Mouse (Mus musculus) lung, embryonic 16.5 days (tissue): ENCODE data around the gene Rcl1. TPM values are rescaled to one million over a fixed set of nuclear protein-coding genes. Genes with fewer than 3 reads are reported as not detected.

ENCODE experiments used
- ATAC-seq: fragments of 200-750 bp; cut with Nextera tagmentation; 2 replicates; pipeline ENCODE4 v1.8.0; 2017; ENCODE audit warnings: low read depth, mild to moderate bottlenecking, moderate library complexity
- H3K27ac ChIP-seq: fragments of 300-500 bp; sonication (generic); 2 replicates; pipeline ENCODE4 v1.5.1; 2014; ENCODE audit warnings: mild to moderate bottlenecking, control low read depth, low read length
- H3K27me3 ChIP-seq: fragments of 300-500 bp; sonication (generic); 2 replicates; pipeline ENCODE4 v1.6.1; 2014; ENCODE audit warnings: low read depth, low read length, mixed read lengths; ENCODE audit not compliant: control insufficient read depth, insufficient read depth
- H3K36me3 ChIP-seq: fragments of 300-500 bp; sonication (generic); 2 replicates; pipeline ENCODE4 v1.6.1; 2014; ENCODE audit warnings: low read length; ENCODE audit not compliant: control insufficient read depth, insufficient read depth
- H3K4me1 ChIP-seq: fragments of 300-500 bp; sonication (generic); replicated peaks from 2 replicates; pipeline ENCODE4 v1.6.1; 2014; ENCODE audit warnings: low read length, mixed read lengths; ENCODE audit not compliant: control insufficient read depth, insufficient read depth
- H3K4me2 ChIP-seq: fragments of 300-500 bp; sonication (generic); 2 replicates; pipeline ENCODE4 v1.6.1; 2014; ENCODE audit warnings: low read depth, low read length, control low read depth
- H3K4me3 ChIP-seq: fragments of 300-500 bp; sonication (generic); 2 replicates; pipeline ENCODE4 v1.5.1; 2014; ENCODE audit warnings: mild to moderate bottlenecking, low read length, control low read depth
- H3K9ac ChIP-seq: fragments of 300-500 bp; sonication (generic); 2 replicates; pipeline ENCODE4 v1.6.1; 2014; ENCODE audit warnings: low read length, control low read depth
- H3K9me3 ChIP-seq: fragments of 300-500 bp; sonication (generic); 2 replicates; pipeline ENCODE4 v1.6.1; 2016; ENCODE audit warnings: low read length; ENCODE audit not compliant: control insufficient read depth
- WGBS: fragments of 180-500 bp; shearing (Covaris S2); extraction: QIAGEN DNeasy Blood & Tissue Kit; methylation state at CpG from one replicate; pipeline ENCODE4 v1.1.7; 2014; 5-methylcytosine and 5-hydroxymethylcytosine counted together
- microRNA counts: library from miRNA; unstranded; fragments of <30 nt; microRNA quantifications from one replicate; lab custom pipeline; 2016
- microRNA-seq: library from miRNA; unstranded; fragments of <30 nt; microRNA quantifications from one replicate; pipeline ENCODE4, GENCODE M21; 2016
- polyA plus RNA-seq: library from polyadenylated mRNA; unstranded; fragments of >200 nt; fragmentation: Nextera tagmentation; extraction: Ambion mirVana; gene quantifications from 2 replicates; pipeline ENCODE4 v1.2.1, GENCODE M21; 2015

The Rcl1 gene
- polyA plus RNA-seq, 1 experiment from 2014 or later = 40.2 TPM

DNA sequence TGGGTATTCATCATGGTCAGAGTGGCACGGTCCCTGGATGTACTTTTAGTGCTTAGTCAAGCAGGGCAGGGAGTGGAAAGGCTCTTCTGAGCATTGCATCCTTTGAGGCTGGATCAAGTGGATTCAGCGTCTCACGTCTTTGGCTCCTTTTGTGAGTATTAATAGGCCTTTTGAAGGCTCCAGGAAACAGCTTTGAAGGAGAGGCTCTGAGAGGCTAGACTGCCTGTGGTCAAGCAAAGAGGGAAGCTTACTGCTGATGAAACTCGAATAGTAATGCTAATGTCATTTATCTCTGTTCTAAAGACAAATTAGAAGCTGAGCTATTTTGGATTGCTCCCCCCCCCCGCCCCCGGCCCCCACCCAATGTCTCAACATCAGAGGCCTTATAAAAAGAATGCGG is 83.9 kb downstream of the Rcl1 start:
- no peak overlapping the region for H3K4me3 ChIP-seq
- no peaks in the 10 kb centered on the region for H3K36me3 ChIP-seq
- H3K4me1 ChIP-seq = peaks cover 6% of the 10 kb centered on the region
- no peaks in the 10 kb centered on the region for H3K9me3 ChIP-seq
- no peak overlapping the region for H3K9ac ChIP-seq
- 0 out of 2 replicates have a peak, but pooled peaks have one; percentile 7 for ATAC-seq
- WGBS = 35% methylated on average over 7 of the region's 7 CpGs
- peak overlapping the region; percentile 33 for H3K4me2 ChIP-seq
- 0 out of 2 replicates have a peak overlapping the region, but pooled peaks have one; percentile 0 for H3K27ac ChIP-seq
- no peaks in the 10 kb centered on the region for H3K27me3 ChIP-seq

- Histone ChIP-seq H3K27ac (no peak overlapping the region; the same call in 1 of the 2 replicates), H3K4me1 (peaks cover 6% of the 10 kb centered on the region), H3K36me3 (no peaks in the 10 kb centered on the region), H3K4me3 (no peak overlapping the region), H3K4me2 (peak overlapping the region; percentile 33), H3K9me3 (no peaks in the 10 kb centered on the region), H3K27me3 (no peaks in the 10 kb centered on the region), H3K9ac (no peak overlapping the region)
- ATAC-seq = peak; percentile 49; the same call in 1 of the 2 replicates
- 40% methylated on average over 9 of the region's 9 CpGs for WGBS
Measured at GRCm38 (mm10) chr19:29185552-29186232, 84.5 kb downstream of the Rcl1 start.

DNA sequence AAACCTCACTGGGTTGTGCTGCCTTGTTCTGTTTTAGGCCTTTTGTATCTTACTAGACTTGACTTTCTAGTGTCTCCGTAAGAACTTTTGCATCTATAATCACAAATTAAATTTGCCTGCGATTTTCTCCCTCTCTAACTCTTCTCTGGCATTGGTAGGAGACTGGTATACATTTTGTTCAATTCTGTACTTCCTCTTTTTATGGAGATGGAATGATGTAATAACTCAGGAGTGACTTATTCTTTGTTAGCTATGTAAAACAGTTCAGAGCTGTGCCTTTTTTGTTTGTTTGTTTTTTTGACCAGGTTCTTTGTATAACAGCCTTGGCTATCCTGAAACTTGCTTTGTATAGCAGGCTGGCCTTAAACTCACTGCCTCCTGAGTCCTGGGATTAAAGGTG is 87.7 kb downstream of the Rcl1 start:
- Histone ChIP-seq H3K4me1 (peaks cover 6% of the 10 kb centered on the region), H3K4me2 (no peak overlapping the region), H3K27ac (no peak overlapping the region), H3K27me3 (no peaks in the 10 kb centered on the region), H3K9ac (no peak overlapping the region), H3K36me3 (no peaks in the 10 kb centered on the region), H3K4me3 (no peak overlapping the region), H3K9me3 (no peaks in the 10 kb centered on the region)
- 86% methylated on average over 2 of the region's 2 CpGs for WGBS
- no peak for ATAC-seq

MicroRNA genes within 50 kb of the gene (microRNA counts, 519-probe panel; counts per million panel counts)
- 2,865 counts per million, percentile 53 among the panel's probes with 10 or more counts for microRNA mmu-miR-101b (lab: Ali Mortazavi, UCI)

Small RNAs within 50 kb of the gene (microRNA-seq; reads per million reads assigned to microRNA genes)
- gene Mir101b = 1,698 reads per million, percentile 79 among the genes with 10 or more reads in this experiment

Other genes with a start within 250 kb of the Rcl1 start
- 6.7 and 7.9 TPM in 2 replicates for gene Plpp6, start 137.4 kb upstream of the Rcl1 start, polyA plus RNA-seq
- gene 4430402I18Rik, start 133.6 kb upstream of the Rcl1 start, polyA plus RNA-seq = 2.7 and 3.1 TPM in 2 replicates
- gene Cdc37l1, start 111.0 kb upstream of the Rcl1 start, polyA plus RNA-seq = 36.6 and 37.2 TPM in 2 replicates
- 79.7 and 80.8 TPM in 2 replicates for gene Ak3, start 53.4 kb upstream of the Rcl1 start, polyA plus RNA-seq
- 3.8 and 4.4 TPM in 2 replicates for gene Jak2, start 150.5 kb downstream of the Rcl1 start, polyA plus RNA-seq
- 1.0 and 2.9 TPM in 2 replicates for gene Insl6, start 224.0 kb downstream of the Rcl1 start, polyA plus RNA-seq
- gene Rln1, start 233.3 kb downstream of the Rcl1 start, polyA plus RNA-seq = 0.14 TPM in 1 of 2 replicates, not detected in the other